Mouse (Mus musculus): ENCODE results near the gene Crk.

DNA sequence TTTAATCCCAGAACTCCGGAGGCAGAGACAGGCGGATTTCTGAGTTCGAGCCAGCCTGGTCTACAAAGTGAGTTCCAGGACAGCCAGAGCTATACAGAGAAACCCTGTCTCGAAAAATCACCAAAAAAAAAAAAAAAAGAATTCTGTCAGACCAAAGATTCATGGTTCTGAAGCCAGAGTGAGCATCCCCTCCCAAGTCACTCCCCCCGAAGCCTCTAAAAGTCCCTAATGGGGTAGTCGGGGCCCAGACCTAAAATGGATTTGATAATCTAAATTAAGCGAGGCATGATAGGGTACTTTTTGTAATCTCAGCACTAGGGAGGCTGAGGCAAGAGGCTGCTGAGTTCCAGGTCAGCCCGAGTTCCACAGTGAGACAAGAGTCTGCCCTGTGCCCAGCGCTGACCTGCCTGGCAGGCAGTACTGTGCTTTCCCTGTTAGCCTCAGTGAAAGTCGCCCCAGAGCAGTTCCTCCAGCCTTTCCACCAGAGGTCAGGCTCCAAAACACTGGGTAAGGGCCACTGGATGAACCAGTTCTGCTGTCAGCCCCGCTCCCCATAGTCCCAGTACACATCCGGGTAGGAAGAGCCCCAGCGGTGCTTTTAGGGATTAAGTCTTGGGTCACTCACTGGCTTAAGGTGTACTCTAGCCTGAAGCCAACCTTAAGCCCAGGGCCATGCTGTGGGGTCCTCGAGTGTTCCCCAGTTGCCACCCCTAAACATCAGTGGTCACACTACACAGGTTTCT is 25.9 kb upstream of the Crk start:
- TF ChIP-seq CTCF (IDR thresholded peaks at IDR 0.05; ENCODE audit: control insufficient read depth, insufficient read depth, low read length) (0 out of 2 replicates have a peak, but pooled peaks have one; percentile 5), POLR2A (IDR thresholded peaks at IDR 0.05; ENCODE audit: borderline replicate concordance, control insufficient read depth, low read depth, low read length) (no peak)

Data from bone marrow, adult 2 months (tissue).